Mouse (Mus musculus) myocyte (in vitro differentiated cells): ENCODE measurements at regions not wholly inside any gene's neighbourhood (a gene's known extent, or its start where the extent isn't known, plus 50 kb on each side); places are given as distances from the start of the nearest gene placed in this dataset.

Experiments
- MYOD1 ChIP-seq, 3 experiments: IDR thresholded peaks; one replicate each; pipeline ENCODE4 v1.6.1; 2011; ENCODE audit warnings: control low read depth in 2 of 3, low read depth in 2 of 3, mild to moderate bottlenecking in 2 of 3, moderate library complexity in 1 of 3; ENCODE audit not compliant: insufficient read length in 2 of 3, control insufficient read depth in 1 of 3
- POLR2A ChIP-seq: IDR thresholded peaks from one replicate; pipeline ENCODE4 v1.6.1; 2011; ENCODE audit warnings: low read depth, mild to moderate bottlenecking, control low read depth, moderate library complexity; ENCODE audit not compliant: insufficient read length
- REST ChIP-seq: IDR thresholded peaks from one replicate; pipeline ENCODE4 v1.6.1; 2011; ENCODE audit warnings: mild to moderate bottlenecking, control low read depth, moderate library complexity; ENCODE audit not compliant: insufficient read depth, insufficient read length
- TCF12 ChIP-seq: IDR thresholded peaks from one replicate; pipeline ENCODE4 v1.6.1; 2011; ENCODE audit warnings: mild to moderate bottlenecking, control low read depth; ENCODE audit not compliant: poor library complexity, insufficient read depth, severe bottlenecking
- USF1 ChIP-seq: IDR thresholded peaks from one replicate; pipeline ENCODE4 v1.6.1; 2011; ENCODE audit warnings: low read depth, mild to moderate bottlenecking, control low read depth, moderate library complexity

GRCm38 (mm10) chr7:51215487-51216232, 295.2 kb upstream of the Ano5 start:
- no peak for TF ChIP-seq MYOD1 (IDR thresholded peaks at IDR 0.05; ENCODE audit: control insufficient read depth in 1 of 3, insufficient read length in 2 of 3, low read depth in 2 of 3)
- TF ChIP-seq POLR2A = no peak
- no peak for TF ChIP-seq USF1
- no peak for TF ChIP-seq REST
- no peak for TF ChIP-seq TCF12
